ENCODE assay signal across 8 mouse cellular contexts in genomic region chr11:5949586-5950352, GRCm38 (mm10). TPM values are rescaled to one million over a fixed set of nuclear protein-coding genes. Genes with fewer than 3 reads are reported as not detected.
A peak's percentile ranks its signal among the peaks of the same experiment; 100 is the strongest.
DNase-seq lines count a peak whose midpoint lies in the region; ATAC-seq and TF ChIP-seq lines count a peak whose summit lies in the region.

Gck (minus strand) TSS chr11:5950081.

- H3K27ac ChIP-seq in liver, adult 2 months (replicated peaks; ENCODE audit: insufficient read depth, low read depth, low read length), result no peak within 1 kb of the TSS
- no peak within 1 kb of the TSS for H3K27ac ChIP-seq in stomach, embryonic 16.5 days (ENCODE audit: low read length)

- ATAC-seq in stomach, embryonic 16.5 days (ENCODE audit: insufficient read depth, low FRiP score), result peak; percentile 77

- H3K4me3 ChIP-seq in liver, adult 2 months (ENCODE audit: insufficient read depth, low read depth, low read length), result no peak within 1 kb of the TSS
- H3K4me3 ChIP-seq in stomach, embryonic 16.5 days (replicated peaks; ENCODE audit: low read length), result no peak within 1 kb of the TSS

- no peak for TF ChIP-seq POLR2A in liver, adult 2 months (IDR thresholded peaks at IDR 0.05; ENCODE audit: extremely low read depth, insufficient read depth, low read length)

- no peak for TF ChIP-seq CTCF in liver, adult 2 months (IDR thresholded peaks at IDR 0.05; ENCODE audit: low read depth, low read length)

- H3K27me3 ChIP-seq in liver, adult 2 months (ENCODE audit: control insufficient read depth, insufficient read depth, low read length), result no peaks in the 10 kb centered on the region
- no peaks in the 10 kb centered on the region for H3K27me3 ChIP-seq in stomach, embryonic 16.5 days (ENCODE audit: control insufficient read depth, insufficient read depth, low read length)

- 0 out of 2 replicates have a peak, but pooled peaks cover under 1% of the 10 kb centered on the region for H3K4me1 ChIP-seq in liver, adult 2 months (ENCODE audit: control insufficient read depth, insufficient read depth, low read length)
- peaks cover 19% of the 10 kb centered on the region for H3K4me1 ChIP-seq in stomach, embryonic 16.5 days (ENCODE audit: control insufficient read depth, insufficient read depth, low read length)

- DNase-seq in adrenal gland, postnatal 14 days, result no peak
- DNase-seq in adrenal gland, postnatal 10 days, result no peak
- DNase-seq in spleen, postnatal 36 days (ENCODE audit: low spot score in 2 of 2), result peak; percentile 36 to 42
- DNase-seq in spleen, postnatal 14 days (ENCODE audit: low spot score in 2 of 2), result no peak
- no peak for DNase-seq in liver, adult 2 months (ENCODE audit: extremely low read depth, low read depth, low spot score)
- no peak for DNase-seq in kidney, postnatal 10 days
- no peak for DNase-seq in thymus, postnatal 14 days

- 89% methylated on average over 8 of the region's 8 CpGs for WGBS in liver, adult 2 months
- 58% methylated on average over 8 of the region's 8 CpGs for WGBS in stomach, embryonic 16.5 days

- H3K79me2 ChIP-seq in liver, adult 2 months (ENCODE audit: control insufficient read depth, insufficient read depth, low read length), result no peaks in the 10 kb centered on the region

- H3K36me3 ChIP-seq in liver, adult 2 months (ENCODE audit: control insufficient read depth, insufficient read depth, low read length), result no peaks in the 10 kb centered on the region
- no peaks in the 10 kb centered on the region for H3K36me3 ChIP-seq in stomach, embryonic 16.5 days (ENCODE audit: control insufficient read depth, insufficient read depth, low read length)

- 0 out of 2 replicates have a peak within 1 kb of the TSS, but pooled peaks have one; percentile 2 for H3K4me2 ChIP-seq in stomach, embryonic 16.5 days (ENCODE audit: low read depth, low read length)

- H3K9ac ChIP-seq in liver, adult 2 months (ENCODE audit: low read depth, low read length), result no peak within 1 kb of the TSS
- H3K9ac ChIP-seq in stomach, embryonic 16.5 days (ENCODE audit: low read length), result peak within 1 kb of the TSS; percentile 0; the same call in 1 of the 2 replicates

- H3K9me3 ChIP-seq in stomach, embryonic 16.5 days (replicated peaks; ENCODE audit: control insufficient read depth, low read length), result no peaks in the 10 kb centered on the region

RNA-seq across cellular contexts. Expression of gene Gck, which starts in this region (rescaled TPM):
- total RNA-seq in adrenal gland, postnatal 14 days (2021), result 3.8 and 18.3 TPM in 2 replicates
- 1 to 10 TPM; 2.9 to 3.0 TPM for total RNA-seq in adrenal gland, postnatal 10 days (2021)
- total RNA-seq in liver, adult 2 months (2014; rRNA removed), result 69.5 and 94.4 TPM in 2 replicates
- polyA plus RNA-seq in liver, adult 2 months (2012; rRNA removed), result 112 and 155 TPM in 2 replicates
- 3.5 and 3.6 TPM in 2 replicates for polyA plus RNA-seq in stomach, embryonic 16.5 days (2015; fragmentation: Nextera tagmentation; extraction: Ambion mirVana)

Comparison
In these comparisons a context has a peak if more than half of its experiments do, and no peak if none do; other contexts are left out.
1. RNA of gene Gck (polyA plus RNA-seq): 112 to 155 TPM in liver, adult 2 months; 3.5 to 3.6 TPM in stomach, embryonic 16.5 days; every median in the first group is over 10 times any median in the second.
2. DNase-seq: peak in spleen, postnatal 36 days (2 of 2); none in adrenal gland, postnatal 14 days (single experiment), adrenal gland, postnatal 10 days (single experiment), spleen, postnatal 14 days (0 of 2), liver, adult 2 months (single experiment), kidney, postnatal 10 days (single experiment) and thymus, postnatal 14 days (single experiment).